Mouse (Mus musculus): ENCODE measurements around the gene Brd7.

Gene Brd7

GRCm38 (mm10) chr8:88357226-88357933 is 4.6 kb downstream of the Brd7 start:
- peak; percentile 95 for DNase-seq (ENCODE audit: extremely low read depth, low read depth, low spot score)

- DNase-seq (ENCODE audit: extremely low read depth, low read depth, low spot score): no peak
These were observed 12.9 kb downstream of the Brd7 start for GRCm38 (mm10) chr8:88349046-88349445.

- DNase-seq (ENCODE audit: extremely low read depth, low read depth, low spot score): no peak
These were observed 20.0 kb downstream of the Brd7 start for GRCm38 (mm10) chr8:88342026-88342425.

GRCm38 (mm10) chr8:88339887-88340695 is 21.9 kb downstream of the Brd7 start:
- DNase-seq (ENCODE audit: extremely low read depth, low read depth, low spot score): no peak

GRCm38 (mm10) chr8:88339221-88339620 is 22.8 kb downstream of the Brd7 start:
- no peak for DNase-seq (ENCODE audit: extremely low read depth, low read depth, low spot score)

- no peak for DNase-seq (ENCODE audit: extremely low read depth, low read depth, low spot score)
These were observed 27.0 kb downstream of the Brd7 start for GRCm38 (mm10) chr8:88334975-88335374.

GRCm38 (mm10) chr8:88334384-88334783 is 27.6 kb downstream of the Brd7 start:
- no peak for DNase-seq (ENCODE audit: extremely low read depth, low read depth, low spot score)

- no peak for DNase-seq (ENCODE audit: extremely low read depth, low read depth, low spot score)
These were observed 31.2 kb downstream of the Brd7 start for GRCm38 (mm10) chr8:88330816-88331215.

GRCm38 (mm10) chr8:88328689-88329088 is 33.3 kb downstream of the Brd7 start:
- no peak for DNase-seq (ENCODE audit: extremely low read depth, low read depth, low spot score)

- DNase-seq (ENCODE audit: extremely low read depth, low read depth, low spot score): no peak
These were observed 35.7 kb downstream of the Brd7 start for GRCm38 (mm10) chr8:88326328-88326727.

- DNase-seq (ENCODE audit: extremely low read depth, low read depth, low spot score): no peak
These were observed 36.2 kb downstream of the Brd7 start for GRCm38 (mm10) chr8:88325795-88326194.

GRCm38 (mm10) chr8:88325251-88325650 is 36.7 kb downstream of the Brd7 start:
- DNase-seq (ENCODE audit: extremely low read depth, low read depth, low spot score): no peak

GRCm38 (mm10) chr8:88324760-88325159 is 37.2 kb downstream of the Brd7 start:
- DNase-seq (ENCODE audit: extremely low read depth, low read depth, low spot score): no peak

- no peak for DNase-seq (ENCODE audit: extremely low read depth, low read depth, low spot score)
These were observed 38.5 kb downstream of the Brd7 start for GRCm38 (mm10) chr8:88323523-88323922.

- no peak for DNase-seq (ENCODE audit: extremely low read depth, low read depth, low spot score)
These were observed 40.6 kb downstream of the Brd7 start for GRCm38 (mm10) chr8:88321387-88321786.

- DNase-seq (ENCODE audit: extremely low read depth, low read depth, low spot score): no peak
These were observed 41.9 kb downstream of the Brd7 start for GRCm38 (mm10) chr8:88320134-88320533.

GRCm38 (mm10) chr8:88318151-88318550 is 43.8 kb downstream of the Brd7 start:
- no peak for DNase-seq (ENCODE audit: extremely low read depth, low read depth, low spot score)

- no peak for DNase-seq (ENCODE audit: extremely low read depth, low read depth, low spot score)
These were observed 44.7 kb downstream of the Brd7 start for GRCm38 (mm10) chr8:88317341-88317740.

GRCm38 (mm10) chr8:88316139-88316931 is 45.7 kb downstream of the Brd7 start:
- DNase-seq (ENCODE audit: extremely low read depth, low read depth, low spot score): no peak

- DNase-seq (ENCODE audit: extremely low read depth, low read depth, low spot score): no peak
These were observed 46.7 kb downstream of the Brd7 start for GRCm38 (mm10) chr8:88315302-88315701.

- no peak for DNase-seq (ENCODE audit: extremely low read depth, low read depth, low spot score)
These were observed 48.0 kb downstream of the Brd7 start for GRCm38 (mm10) chr8:88313991-88314390.

- DNase-seq (ENCODE audit: extremely low read depth, low read depth, low spot score): no peak
These were observed 49.0 kb downstream of the Brd7 start for GRCm38 (mm10) chr8:88312966-88313365.
